Mouse (Mus musculus) ovary, adult 2 months (tissue): Measurements from ENCODE around the gene 1700057G04Rik. TPM values are rescaled to one million over a fixed set of nuclear protein-coding genes. Genes with fewer than 3 reads are reported as not detected.

Source experiments
- polyA plus RNA-seq: library from polyadenylated mRNA; depleted of rRNA; stranded (reverse); fragments of >200 nt; gene quantifications from 2 replicates; pipeline ENCODE4 v1.2.3, GENCODE M21; 2012; rRNA removed

Gene 1700057G04Rik
- not detected in 2 replicates for polyA plus RNA-seq

DNA sequence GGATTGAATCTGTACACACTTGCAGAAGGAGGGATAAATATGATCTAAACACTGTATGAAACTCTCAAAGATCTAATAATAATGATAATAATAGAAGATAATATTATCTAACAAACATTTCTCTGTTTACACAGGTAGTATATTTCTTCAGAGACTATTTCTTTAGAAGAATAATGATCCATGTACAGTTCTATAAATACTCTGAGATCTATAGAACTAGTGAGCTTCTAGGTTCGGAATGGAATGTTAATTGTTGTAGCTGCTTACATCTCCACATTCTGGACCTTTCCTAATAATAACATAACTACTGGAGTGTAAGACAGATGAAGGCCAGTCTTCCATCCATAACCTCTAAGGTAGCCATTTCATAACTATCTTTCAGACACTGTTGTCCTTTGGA lies at the start of gene 1700057G04Rik:
Gene 1700057G04Rik, plus strand, starts transcription at position 301 of the 400 bp plus-strand sequence.

GRCm38 (mm10) chr9:92275486-92276207 lies 33.5 kb upstream of the 1700057G04Rik start, which contains the start of gene Plscr2:
TSS of gene Plscr2 (plus strand) at chr9:92275602.

Other genes with a start within 250 kb of the 1700057G04Rik start
- not detected in 2 replicates for gene Plscr5, start 116.4 kb upstream of the 1700057G04Rik start, polyA plus RNA-seq
- gene Plscr1, start 59.6 kb upstream of the 1700057G04Rik start, polyA plus RNA-seq: 9.3 and 10.4 TPM in 2 replicates
- 4.0 and 5.3 TPM in 2 replicates for gene Plscr2, start 33.8 kb upstream of the 1700057G04Rik start, polyA plus RNA-seq
- 13.3 and 14.3 TPM in 2 replicates for gene Plscr4, start 148.0 kb downstream of the 1700057G04Rik start, polyA plus RNA-seq
- 36.1 and 57.5 TPM in 2 replicates for gene Plod2, start 232.8 kb downstream of the 1700057G04Rik start, polyA plus RNA-seq